Mouse (Mus musculus): ENCODE results near the gene Prim2. TPM values are rescaled to one million over a fixed set of nuclear protein-coding genes. Genes with fewer than 3 reads are reported as not detected.

Prim2 gene
- polyA plus RNA-seq (2015; fragmentation: Nextera tagmentation; extraction: Ambion mirVana): 33.5 and 35.0 TPM in 2 replicates

DNA sequence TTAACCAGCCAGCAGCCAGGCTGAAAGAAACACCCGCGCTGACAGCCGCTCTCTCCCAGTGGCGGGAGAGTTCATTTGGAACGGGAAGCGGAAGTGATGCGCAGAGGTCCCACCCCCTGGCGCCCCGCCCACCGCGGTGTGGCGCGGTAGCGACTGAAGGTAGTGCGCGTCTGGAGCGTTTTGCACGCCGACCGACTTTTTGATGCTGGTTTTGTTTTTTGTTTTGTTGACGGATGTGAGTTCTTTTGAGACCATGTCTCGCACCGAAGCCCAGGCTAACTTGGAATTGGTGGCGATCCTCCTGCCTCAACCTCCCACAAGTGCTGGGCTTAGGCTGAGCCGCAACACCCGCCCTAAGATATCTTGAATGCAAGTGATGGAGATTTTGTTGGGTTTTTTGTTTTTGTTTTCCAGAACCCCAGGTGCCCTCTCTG, at the start of gene Prim2:
TSS of gene Prim2 (minus strand) at position 88 of the 434 bp plus-strand sequence.
- H3K27ac ChIP-seq (replicated peaks): peak within 1 kb of the TSS; percentile 96
- H3K9me3 ChIP-seq: no peaks in the 10 kb centered on the region
- H3K4me3 ChIP-seq: peak within 1 kb of the TSS; percentile 68
- ATAC-seq (replicated peaks): peak; percentile 94
- H3K9ac ChIP-seq (replicated peaks): peak within 1 kb of the TSS; percentile 75
- H3K36me3 ChIP-seq: peaks cover 3% of the 10 kb centered on the region; the same call in 1 of the 2 replicates
- peak within 1 kb of the TSS; percentile 69 for H3K4me2 ChIP-seq (replicated peaks)
- H3K27me3 ChIP-seq: no peaks in the 10 kb centered on the region
- WGBS: under 1% methylated on average over 26 of the region's 26 CpGs
- peaks cover 16% of the 10 kb centered on the region for H3K4me1 ChIP-seq

DNA sequence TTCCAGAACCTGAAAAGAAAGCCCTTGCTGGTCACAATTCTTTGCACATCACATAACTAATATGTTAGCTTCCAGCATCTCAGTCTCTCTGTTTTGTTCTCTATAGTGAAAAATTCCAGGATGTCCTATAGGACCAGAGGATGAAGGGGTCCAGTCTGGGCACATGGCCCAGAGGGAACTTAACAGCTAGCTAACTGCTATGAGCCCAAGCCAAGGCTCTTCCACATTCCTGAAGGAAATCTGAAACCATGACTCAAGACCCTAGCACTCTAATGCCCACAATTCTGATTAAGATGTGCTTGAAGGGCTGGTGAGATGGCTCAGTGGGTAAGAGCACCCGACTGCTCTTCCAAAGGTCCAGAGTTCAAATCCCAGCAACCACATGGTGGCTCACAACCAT, 48.0 kb upstream of the Prim2 start:
- WGBS: 100% methylated on average over 1 of the region's 1 CpGs
- peaks cover 29% of the 10 kb centered on the region for H3K4me1 ChIP-seq
- no peak overlapping the region for H3K4me3 ChIP-seq
- H3K27me3 ChIP-seq: no peaks in the 10 kb centered on the region
- H3K4me2 ChIP-seq (replicated peaks): no peak overlapping the region
- ATAC-seq (replicated peaks): no peak
- no peaks in the 10 kb centered on the region for H3K9me3 ChIP-seq
- no peak overlapping the region for H3K27ac ChIP-seq (replicated peaks)
- peaks cover 8% of the 10 kb centered on the region; the same call in 1 of the 2 replicates for H3K36me3 ChIP-seq
- no peak overlapping the region for H3K9ac ChIP-seq (replicated peaks)

- Histone ChIP-seq H3K9me3 (no peaks in the 10 kb centered on the region), H3K4me1 (peaks cover 11% of the 10 kb centered on the region), H3K36me3 (no peaks in the 10 kb centered on the region), H3K4me2 (replicated peaks) (no peak overlapping the region), H3K9ac (replicated peaks) (no peak overlapping the region), H3K4me3 (no peak overlapping the region), H3K27ac (replicated peaks) (no peak overlapping the region), H3K27me3 (no peaks in the 10 kb centered on the region)
- 9% methylated on average over 10 of the region's 10 CpGs for WGBS
- peak; percentile 35; the same call in 1 of the 2 replicates for ATAC-seq (replicated peaks)
Observed at GRCm38 (mm10) chr1:33714796-33715195, 45.2 kb upstream of the Prim2 start.

DNA sequence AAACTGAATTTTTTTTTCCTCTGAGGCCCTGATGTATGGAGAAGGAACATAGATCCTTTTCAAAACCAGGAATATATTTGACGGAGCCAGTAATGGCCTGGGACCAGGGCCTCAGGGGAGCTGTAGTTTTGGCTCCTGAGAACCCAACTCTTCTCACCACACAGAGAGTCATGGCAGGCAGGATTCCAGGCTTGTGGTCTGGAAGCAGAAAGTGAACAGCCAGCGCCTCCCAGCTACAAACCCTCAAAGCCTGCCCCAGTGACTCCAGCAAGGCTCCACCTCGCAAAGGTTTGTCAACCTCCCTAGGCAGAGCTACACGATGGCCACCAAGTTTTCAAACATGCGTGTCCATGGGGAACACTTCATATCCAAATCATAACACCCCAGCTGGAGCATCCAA, 42.4 kb upstream of the Prim2 start:
- no peak overlapping the region for H3K4me3 ChIP-seq
- no peak for ATAC-seq (replicated peaks)

DNA sequence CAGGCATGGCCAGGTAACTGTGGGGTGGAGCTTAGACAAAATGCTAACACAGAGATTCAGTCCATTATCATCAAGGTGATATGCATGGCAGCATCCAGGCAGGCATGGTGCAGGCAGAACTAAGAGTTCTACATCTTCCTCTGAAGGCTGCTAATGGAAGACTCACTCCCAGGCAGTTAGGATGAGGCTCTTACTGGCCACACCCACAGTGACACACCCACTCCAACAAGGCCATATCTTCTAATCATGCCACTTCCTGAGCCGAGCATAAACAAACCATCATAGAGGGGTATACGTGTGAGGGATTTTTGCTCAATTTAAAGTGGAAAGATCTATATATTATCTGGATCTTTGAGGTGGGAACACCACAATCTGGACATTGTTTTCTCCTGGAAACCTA, 40.0 kb upstream of the Prim2 start:
- no peak for ATAC-seq (replicated peaks)
- no peak overlapping the region for H3K4me2 ChIP-seq (replicated peaks)
- H3K4me1 ChIP-seq: peaks cover under 1% of the 10 kb centered on the region; the same call in 1 of the 2 replicates
- no peak overlapping the region for H3K27ac ChIP-seq (replicated peaks)
- H3K36me3 ChIP-seq: no peaks in the 10 kb centered on the region
- no peak overlapping the region for H3K4me3 ChIP-seq
- H3K27me3 ChIP-seq: no peaks in the 10 kb centered on the region
- WGBS: 72% methylated on average over 2 of the region's 2 CpGs
- H3K9ac ChIP-seq (replicated peaks): no peak overlapping the region
- no peaks in the 10 kb centered on the region for H3K9me3 ChIP-seq

More for the DNA sequence above, 42.4 kb upstream of the Prim2 start:
- no peak overlapping the region for H3K9ac ChIP-seq (replicated peaks)
- H3K4me2 ChIP-seq (replicated peaks): no peak overlapping the region
- peaks cover 6% of the 10 kb centered on the region for H3K4me1 ChIP-seq
- no peaks in the 10 kb centered on the region for H3K9me3 ChIP-seq
- WGBS: 90% methylated on average over 5 of the region's 5 CpGs
- H3K27ac ChIP-seq (replicated peaks): no peak overlapping the region
- H3K27me3 ChIP-seq: no peaks in the 10 kb centered on the region
- H3K36me3 ChIP-seq: no peaks in the 10 kb centered on the region

DNA sequence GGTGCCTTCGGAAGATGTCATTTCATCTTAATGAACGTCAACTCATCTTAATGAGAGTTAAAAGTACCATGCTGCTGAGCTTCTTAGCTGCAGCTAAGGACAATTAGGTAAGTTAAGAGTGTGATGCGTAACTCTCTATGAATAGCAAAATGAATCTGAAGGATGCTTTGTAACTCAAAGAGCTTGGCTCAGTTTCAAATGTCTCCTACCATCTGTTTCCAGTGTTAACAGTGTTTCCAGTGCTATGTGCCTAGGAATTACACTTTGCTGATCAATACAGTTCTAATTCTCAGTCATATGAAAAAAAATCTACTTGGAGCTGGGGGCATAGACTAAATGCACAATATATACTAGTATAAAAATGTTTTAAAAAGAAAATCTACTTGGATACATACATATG, 31.6 kb upstream of the Prim2 start:
- WGBS: 54% methylated on average over 3 of the region's 3 CpGs
- Histone ChIP-seq H3K9me3 (no peaks in the 10 kb centered on the region), H3K27me3 (no peaks in the 10 kb centered on the region), H3K9ac (replicated peaks) (no peak overlapping the region), H3K27ac (replicated peaks) (peak overlapping the region; percentile 21; the same call in 1 of the 2 replicates), H3K4me2 (replicated peaks) (no peak overlapping the region), H3K36me3 (no peaks in the 10 kb centered on the region), H3K4me3 (no peak overlapping the region), H3K4me1 (peaks cover 6% of the 10 kb centered on the region; the same call in 1 of the 2 replicates)
- ATAC-seq (replicated peaks): no peak

- no peak overlapping the region for H3K27ac ChIP-seq (replicated peaks)
- H3K4me1 ChIP-seq: 0 out of 2 replicates have a peak, but pooled peaks cover 3% of the 10 kb centered on the region
- no peak overlapping the region for H3K9ac ChIP-seq (replicated peaks)
- H3K4me3 ChIP-seq: no peak overlapping the region
- WGBS: 86% methylated on average over 2 of the region's 2 CpGs
- no peak overlapping the region for H3K4me2 ChIP-seq (replicated peaks)
- ATAC-seq (replicated peaks): no peak
- no peaks in the 10 kb centered on the region for H3K27me3 ChIP-seq
- H3K9me3 ChIP-seq: no peaks in the 10 kb centered on the region
- H3K36me3 ChIP-seq: no peaks in the 10 kb centered on the region
Observed at GRCm38 (mm10) chr1:33696016-33696415, 26.4 kb upstream of the Prim2 start.

DNA sequence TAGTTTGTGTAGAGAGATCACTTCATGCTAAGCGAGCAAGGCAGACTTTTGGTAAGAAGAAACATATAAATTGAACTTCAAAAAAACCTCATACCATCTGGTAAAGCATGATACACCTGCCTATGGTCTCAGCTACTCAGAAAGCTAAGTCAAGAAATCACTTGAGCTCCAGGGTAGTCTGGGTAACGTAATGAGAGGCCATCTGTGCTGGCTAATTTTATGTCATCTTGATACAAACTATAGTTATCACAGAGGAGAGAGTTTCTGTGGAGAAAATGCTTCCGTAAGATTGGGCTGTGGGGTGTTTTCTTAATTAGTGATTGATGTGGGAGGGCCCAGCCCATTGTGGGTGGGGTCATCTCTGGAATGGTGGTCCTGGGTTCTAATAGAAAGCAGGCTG, 24.3 kb upstream of the Prim2 start:
- WGBS: 73% methylated on average over 3 of the region's 3 CpGs
- H3K27me3 ChIP-seq: no peaks in the 10 kb centered on the region
- no peaks in the 10 kb centered on the region for H3K4me1 ChIP-seq
- ATAC-seq (replicated peaks): no peak
- no peak overlapping the region for H3K27ac ChIP-seq (replicated peaks)
- H3K9ac ChIP-seq (replicated peaks): no peak overlapping the region
- no peaks in the 10 kb centered on the region for H3K9me3 ChIP-seq
- no peaks in the 10 kb centered on the region for H3K36me3 ChIP-seq
- no peak overlapping the region for H3K4me3 ChIP-seq
- H3K4me2 ChIP-seq (replicated peaks): no peak overlapping the region

- H3K4me1 ChIP-seq: no peaks in the 10 kb centered on the region
- H3K27me3 ChIP-seq: no peaks in the 10 kb centered on the region
- no peak overlapping the region for H3K4me3 ChIP-seq
- H3K9ac ChIP-seq (replicated peaks): no peak overlapping the region
- H3K9me3 ChIP-seq: no peaks in the 10 kb centered on the region
- no peaks in the 10 kb centered on the region for H3K36me3 ChIP-seq
- ATAC-seq (replicated peaks): no peak
- H3K27ac ChIP-seq (replicated peaks): no peak overlapping the region
- 60% methylated on average over 4 of the region's 4 CpGs for WGBS
- no peak overlapping the region for H3K4me2 ChIP-seq (replicated peaks)
Observed at GRCm38 (mm10) chr1:33690087-33690448, 20.5 kb upstream of the Prim2 start.

DNA sequence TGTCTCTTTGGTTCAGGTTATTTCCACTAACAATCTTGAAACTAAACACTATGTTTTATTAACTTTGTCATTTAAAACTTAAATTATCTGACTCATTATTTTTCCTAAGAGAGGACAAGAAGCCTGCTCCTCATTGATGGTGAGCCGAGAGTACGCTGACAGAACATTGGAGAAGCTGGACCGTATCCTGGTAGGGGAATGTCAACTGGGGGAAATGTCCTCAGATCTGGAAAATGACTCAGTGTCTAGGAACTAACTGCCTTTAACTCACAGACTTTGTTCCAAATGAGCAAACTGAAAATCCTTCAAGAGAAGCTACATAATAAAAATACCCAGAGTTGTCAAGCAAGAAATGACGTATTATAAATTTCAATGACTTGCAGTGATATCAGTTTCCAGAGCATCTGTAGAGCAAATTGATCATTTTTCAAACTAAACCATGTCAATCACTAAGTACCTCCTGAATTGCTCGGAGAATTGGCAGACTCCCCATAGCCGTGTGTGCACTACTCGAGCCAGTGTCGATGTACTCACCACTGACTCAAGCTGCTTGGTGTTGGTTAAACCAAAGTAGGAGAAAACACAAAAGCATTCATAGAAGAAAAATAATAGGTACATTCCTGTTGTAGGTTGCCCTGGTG, 20.0 kb upstream of the Prim2 start:
- 86% methylated on average over 8 of the region's 8 CpGs for WGBS
- Histone ChIP-seq H3K27me3 (no peaks in the 10 kb centered on the region), H3K27ac (replicated peaks) (no peak overlapping the region), H3K9me3 (no peaks in the 10 kb centered on the region), H3K4me1 (no peaks in the 10 kb centered on the region), H3K4me3 (no peak overlapping the region), H3K9ac (replicated peaks) (no peak overlapping the region), H3K36me3 (no peaks in the 10 kb centered on the region), H3K4me2 (replicated peaks) (no peak overlapping the region)
- no peak for ATAC-seq (replicated peaks)

GRCm38 (mm10) chr1:33688810-33689209, 19.2 kb upstream of the Prim2 start:
- H3K36me3 ChIP-seq: no peaks in the 10 kb centered on the region
- no peak overlapping the region for H3K4me2 ChIP-seq (replicated peaks)
- WGBS: 75% methylated on average over 2 of the region's 2 CpGs
- ATAC-seq (replicated peaks): no peak
- H3K27me3 ChIP-seq: no peaks in the 10 kb centered on the region
- H3K9me3 ChIP-seq: no peaks in the 10 kb centered on the region
- no peak overlapping the region for H3K9ac ChIP-seq (replicated peaks)
- no peak overlapping the region for H3K4me3 ChIP-seq
- H3K27ac ChIP-seq (replicated peaks): no peak overlapping the region
- no peaks in the 10 kb centered on the region for H3K4me1 ChIP-seq

- Histone ChIP-seq H3K9me3 (no peaks in the 10 kb centered on the region), H3K36me3 (no peaks in the 10 kb centered on the region), H3K27ac (replicated peaks) (no peak overlapping the region), H3K4me3 (no peak overlapping the region), H3K4me1 (no peaks in the 10 kb centered on the region), H3K4me2 (replicated peaks) (no peak overlapping the region), H3K9ac (replicated peaks) (no peak overlapping the region), H3K27me3 (no peaks in the 10 kb centered on the region)
- WGBS: 74% methylated on average over 8 of the region's 8 CpGs
- no peak for ATAC-seq (replicated peaks)
Observed at GRCm38 (mm10) chr1:33684459-33684858, 14.9 kb upstream of the Prim2 start.

GRCm38 (mm10) chr1:33680890-33681289, 11.3 kb upstream of the Prim2 start:
- H3K4me3 ChIP-seq: no peak overlapping the region
- H3K4me2 ChIP-seq (replicated peaks): no peak overlapping the region
- no peaks in the 10 kb centered on the region for H3K4me1 ChIP-seq
- H3K27ac ChIP-seq (replicated peaks): no peak overlapping the region
- WGBS: 92% methylated on average over 7 of the region's 7 CpGs
- H3K27me3 ChIP-seq: no peaks in the 10 kb centered on the region
- H3K36me3 ChIP-seq: no peaks in the 10 kb centered on the region
- ATAC-seq (replicated peaks): no peak
- no peaks in the 10 kb centered on the region for H3K9me3 ChIP-seq
- no peak overlapping the region for H3K9ac ChIP-seq (replicated peaks)

Measured in forebrain, embryonic 15.5 days (tissue).